Mouse (Mus musculus): ENCODE measurements around the gene Teddm1b.

DNA sequence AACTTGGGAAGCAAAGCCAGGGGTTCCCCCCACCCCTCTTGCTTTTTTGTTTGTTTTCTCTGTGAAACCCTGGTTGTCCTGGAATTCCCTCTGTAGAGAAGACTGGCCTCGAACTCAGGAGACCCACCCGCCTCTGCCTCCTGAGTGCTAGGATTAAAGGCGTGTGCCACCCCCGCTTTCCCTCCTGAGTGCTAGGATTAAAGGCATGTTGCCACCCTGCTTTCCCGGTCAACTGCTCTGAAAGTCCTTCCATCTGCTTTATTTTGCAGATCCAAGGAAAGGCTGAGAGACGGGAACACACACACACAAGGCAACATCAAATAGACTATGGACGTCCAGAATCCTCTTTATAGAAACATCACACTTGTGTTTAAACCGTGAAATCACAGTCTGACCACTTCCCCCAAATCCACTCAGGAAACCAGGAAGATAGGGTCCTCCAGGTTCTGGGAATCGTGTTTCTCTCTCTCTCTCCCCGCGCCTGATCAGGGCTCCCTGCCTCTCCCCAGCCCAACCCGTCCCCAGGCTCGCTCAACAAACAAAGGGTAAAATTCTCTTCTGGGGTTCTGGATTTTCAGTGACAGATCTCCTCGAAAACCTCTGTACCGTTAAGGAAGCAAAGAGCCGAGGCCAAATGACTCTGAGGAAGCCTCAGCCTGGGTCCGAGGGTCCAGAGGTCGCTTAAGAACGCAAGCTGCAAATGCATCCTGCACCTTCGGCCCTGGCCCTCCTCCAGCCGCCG is 25.0 kb downstream of the Teddm1b start:
- TF ChIP-seq GATA1 (IDR thresholded peaks at IDR 0.05; ENCODE audit: low read length) (no peak), TAL1 (IDR thresholded peaks at IDR 0.05; ENCODE audit: low read length) (no peak)
